10 mouse cellular contexts compared by ENCODE assay signal in genomic region chr9:114799498-114800107, GRCm38 (mm10).
"Had no signal": no experiment of that assay in that cellular context is flagged by ENCODE, and none has a peak within 500 bp of the region (broad histone marks: within the 10 kb centered on the region; RNA-seq: fewer than 3 reads in every experiment).

No protein-coding gene starts in this region.

- H3K27ac ChIP-seq: limb, embryonic 13.5 days; liver, embryonic 14.5 days had no signal

- H3K9me3 ChIP-seq: limb, embryonic 13.5 days had no signal

- H3K4me2 ChIP-seq: limb, embryonic 13.5 days; midbrain, embryonic 11.5 days had no signal

- H3K9ac ChIP-seq: limb, embryonic 13.5 days; liver, embryonic 14.5 days had no signal

- ATAC-seq: midbrain, embryonic 16.5 days had no signal

- H3K4me3 ChIP-seq: limb, embryonic 13.5 days had no signal

- DNase-seq: kidney, adult 8-10 months; kidney, postnatal 25 days; layer of hippocampus, adult 9-11 months; left cerebral cortex, postnatal 4 days; lung, adult 18-20 months; thymus, postnatal 4 days had no signal

- H3K36me3 ChIP-seq: limb, embryonic 13.5 days had no signal

- H3K27me3 ChIP-seq: limb, embryonic 13.5 days had no signal
